Mouse (Mus musculus): Measurements from ENCODE around the gene Tmem270. TPM values are rescaled to one million over a fixed set of nuclear protein-coding genes. Genes with fewer than 3 reads are reported as not detected.
"Not testable (repeated sequence)": the region's sequence is repeated elsewhere in the genome, so short reads cannot be mapped to it uniquely, and the experiment has no call there.

Gene Tmem270
- polyA plus RNA-seq, 1 experiment from 2014 or later: not detected

GRCm38 (mm10) chr5:134941472-134942209, 35.1 kb upstream of the Tmem270 start:
- H3K27ac ChIP-seq (replicated peaks): 0 out of 2 replicates have a peak overlapping the region, but pooled peaks have one; percentile 12
- no peak overlapping the region for H3K4me3 ChIP-seq (replicated peaks)
- no peaks in the 10 kb centered on the region for H3K9me3 ChIP-seq (replicated peaks)
- no peak overlapping the region for H3K9ac ChIP-seq
- no peak overlapping the region for H3K4me2 ChIP-seq (replicated peaks)
- WGBS: 61% methylated on average over 14 of the region's 14 CpGs
- H3K36me3 ChIP-seq: 0 out of 2 replicates have a peak, but pooled peaks cover 4% of the 10 kb centered on the region
- no peak for ATAC-seq (ENCODE audit: insufficient number of reproducible peaks, low FRiP score, low TSS enrichment, low read depth)
- peaks cover 15% of the 10 kb centered on the region for H3K27me3 ChIP-seq
- H3K4me1 ChIP-seq: peaks cover 16% of the 10 kb centered on the region; the same call in 1 of the 2 replicates

- not testable (repeated sequence) for H3K9ac ChIP-seq; H3K9me3 ChIP-seq (replicated peaks); H3K4me2 ChIP-seq (replicated peaks); H3K27ac ChIP-seq (replicated peaks); H3K36me3 ChIP-seq; H3K27me3 ChIP-seq; ATAC-seq (ENCODE audit: insufficient number of reproducible peaks, low FRiP score, low TSS enrichment, low read depth); H3K4me3 ChIP-seq (replicated peaks)
- H3K4me1 ChIP-seq: 0 out of 2 replicates have a peak, but pooled peaks cover 12% of the 10 kb centered on the region
- WGBS: 85% methylated on average over 3 of the region's 7 CpGs
Measured at GRCm38 (mm10) chr5:134939554-134939953, 33.0 kb upstream of the Tmem270 start.

- no peak overlapping the region for H3K27ac ChIP-seq (replicated peaks)
- 0 out of 2 replicates have a peak, but pooled peaks cover 12% of the 10 kb centered on the region for H3K4me1 ChIP-seq
- H3K4me2 ChIP-seq (replicated peaks): no peak overlapping the region
- ATAC-seq (ENCODE audit: insufficient number of reproducible peaks, low FRiP score, low TSS enrichment, low read depth): no peak
- H3K36me3 ChIP-seq: 0 out of 2 replicates have a peak, but pooled peaks cover 4% of the 10 kb centered on the region
- no peak overlapping the region for H3K4me3 ChIP-seq (replicated peaks)
- WGBS: 54% methylated on average over 3 of the region's 3 CpGs
- no peaks in the 10 kb centered on the region for H3K27me3 ChIP-seq
- H3K9ac ChIP-seq: no peak overlapping the region
- H3K9me3 ChIP-seq (replicated peaks): no peaks in the 10 kb centered on the region
Measured at GRCm38 (mm10) chr5:134939069-134939468, 32.5 kb upstream of the Tmem270 start.

GRCm38 (mm10) chr5:134936626-134937185, 30.2 kb upstream of the Tmem270 start:
- no peaks in the 10 kb centered on the region for H3K9me3 ChIP-seq (replicated peaks)
- peaks cover 18% of the 10 kb centered on the region; the same call in 1 of the 2 replicates for H3K4me1 ChIP-seq
- 0 out of 2 replicates have a peak overlapping the region, but pooled peaks have one; percentile 11 for H3K27ac ChIP-seq (replicated peaks)
- WGBS: 80% methylated on average over 6 of the region's 6 CpGs
- H3K27me3 ChIP-seq: no peaks in the 10 kb centered on the region
- no peak overlapping the region for H3K4me2 ChIP-seq (replicated peaks)
- no peak for ATAC-seq (ENCODE audit: insufficient number of reproducible peaks, low FRiP score, low TSS enrichment, low read depth)
- no peak overlapping the region for H3K4me3 ChIP-seq (replicated peaks)
- H3K9ac ChIP-seq: no peak overlapping the region
- H3K36me3 ChIP-seq: 0 out of 2 replicates have a peak, but pooled peaks cover 4% of the 10 kb centered on the region

GRCm38 (mm10) chr5:134936051-134936450, 29.5 kb upstream of the Tmem270 start:
- no peak for ATAC-seq (ENCODE audit: insufficient number of reproducible peaks, low FRiP score, low TSS enrichment, low read depth)
- Histone ChIP-seq H3K27ac (replicated peaks) (no peak overlapping the region), H3K27me3 (no peaks in the 10 kb centered on the region)

GRCm38 (mm10) chr5:134934666-134935065, 28.1 kb upstream of the Tmem270 start:
- no peaks in the 10 kb centered on the region for H3K9me3 ChIP-seq (replicated peaks)
- H3K27me3 ChIP-seq: no peaks in the 10 kb centered on the region
- H3K9ac ChIP-seq: no peak overlapping the region
- H3K36me3 ChIP-seq: no peaks in the 10 kb centered on the region
- no peak overlapping the region for H3K27ac ChIP-seq (replicated peaks)
- no peak overlapping the region for H3K4me3 ChIP-seq (replicated peaks)
- H3K4me1 ChIP-seq: peaks cover 17% of the 10 kb centered on the region; the same call in 1 of the 2 replicates
- H3K4me2 ChIP-seq (replicated peaks): no peak overlapping the region
- WGBS: 83% methylated on average over 3 of the region's 3 CpGs
- no peak for ATAC-seq (ENCODE audit: insufficient number of reproducible peaks, low FRiP score, low TSS enrichment, low read depth)

More at GRCm38 (mm10) chr5:134936051-134936450, 29.5 kb upstream of the Tmem270 start:
- Histone ChIP-seq H3K9me3 (replicated peaks) (no peaks in the 10 kb centered on the region), H3K4me3 (replicated peaks) (no peak overlapping the region), H3K4me2 (replicated peaks) (no peak overlapping the region), H3K36me3 (0 out of 2 replicates have a peak, but pooled peaks cover 4% of the 10 kb centered on the region), H3K9ac (no peak overlapping the region), H3K4me1 (peaks cover 17% of the 10 kb centered on the region; the same call in 1 of the 2 replicates)
- WGBS: 93% methylated on average over 6 of the region's 6 CpGs

- not testable (repeated sequence) for H3K9me3 ChIP-seq (replicated peaks); H3K4me2 ChIP-seq (replicated peaks); H3K4me3 ChIP-seq (replicated peaks); H3K9ac ChIP-seq; H3K27me3 ChIP-seq; H3K36me3 ChIP-seq; H3K27ac ChIP-seq (replicated peaks); ATAC-seq (ENCODE audit: insufficient number of reproducible peaks, low FRiP score, low TSS enrichment, low read depth)
- 84% methylated on average over 5 of the region's 5 CpGs for WGBS
- H3K4me1 ChIP-seq: peaks cover 17% of the 10 kb centered on the region; the same call in 1 of the 2 replicates
Measured at GRCm38 (mm10) chr5:134933686-134934085, 27.2 kb upstream of the Tmem270 start.

GRCm38 (mm10) chr5:134933281-134933680, 26.7 kb upstream of the Tmem270 start:
- Histone ChIP-seq H3K9me3 (replicated peaks) (no peaks in the 10 kb centered on the region), H3K36me3 (no peaks in the 10 kb centered on the region), H3K4me1 (peaks cover 17% of the 10 kb centered on the region; the same call in 1 of the 2 replicates), H3K9ac (no peak overlapping the region), H3K4me3 (replicated peaks) (peak overlapping the region; percentile 71; the same call in 1 of the 2 replicates), H3K27ac (replicated peaks) (no peak overlapping the region), H3K4me2 (replicated peaks) (peak overlapping the region; percentile 94; the same call in 1 of the 2 replicates), H3K27me3 (no peaks in the 10 kb centered on the region)
- WGBS: 87% methylated on average over 8 of the region's 8 CpGs
- no peak for ATAC-seq (ENCODE audit: insufficient number of reproducible peaks, low FRiP score, low TSS enrichment, low read depth)

- WGBS: 45% methylated on average over 9 of the region's 9 CpGs
- Histone ChIP-seq H3K9ac (peak overlapping the region; percentile 77), H3K4me1 (peaks cover 17% of the 10 kb centered on the region; the same call in 1 of the 2 replicates), H3K4me2 (replicated peaks) (peak overlapping the region; percentile 94), H3K4me3 (replicated peaks) (peak overlapping the region; percentile 71), H3K36me3 (no peaks in the 10 kb centered on the region), H3K27me3 (no peaks in the 10 kb centered on the region), H3K9me3 (replicated peaks) (no peaks in the 10 kb centered on the region), H3K27ac (replicated peaks) (no peak overlapping the region)
- no peak for ATAC-seq (ENCODE audit: insufficient number of reproducible peaks, low FRiP score, low TSS enrichment, low read depth)
Measured at GRCm38 (mm10) chr5:134932903-134933276, 26.4 kb upstream of the Tmem270 start.

- peak; percentile 91 for ATAC-seq (ENCODE audit: insufficient number of reproducible peaks, low FRiP score, low TSS enrichment, low read depth)
- H3K9ac ChIP-seq: peak within 1 kb of the TSS; percentile 77
- peaks cover 17% of the 10 kb centered on the region; the same call in 1 of the 2 replicates for H3K4me1 ChIP-seq
- H3K9me3 ChIP-seq (replicated peaks): no peaks in the 10 kb centered on the region
- H3K27ac ChIP-seq (replicated peaks): peak within 1 kb of the TSS; percentile 75
- peak within 1 kb of the TSS; percentile 94 for H3K4me2 ChIP-seq (replicated peaks)
- WGBS: under 1% methylated on average over 41 of the region's 41 CpGs
- H3K4me3 ChIP-seq (replicated peaks): peak within 1 kb of the TSS; percentile 71
- H3K27me3 ChIP-seq: no peaks in the 10 kb centered on the region
- H3K36me3 ChIP-seq: no peaks in the 10 kb centered on the region
Measured at GRCm38 (mm10) chr5:134932179-134932902, 25.8 kb upstream of the Tmem270 start, which contains the start of gene Mettl27. Gene Mettl27, plus strand, starts transcription at chr5:134932368.

GRCm38 (mm10) chr5:134929988-134930387, 23.5 kb upstream of the Tmem270 start:
- H3K4me2 ChIP-seq (replicated peaks): no peak overlapping the region
- no peaks in the 10 kb centered on the region for H3K36me3 ChIP-seq
- H3K4me3 ChIP-seq (replicated peaks): no peak overlapping the region
- H3K9ac ChIP-seq: no peak overlapping the region
- no peak for ATAC-seq (ENCODE audit: insufficient number of reproducible peaks, low FRiP score, low TSS enrichment, low read depth)
- WGBS: 81% methylated on average over 2 of the region's 2 CpGs
- H3K27me3 ChIP-seq: no peaks in the 10 kb centered on the region
- peaks cover 10% of the 10 kb centered on the region; the same call in 1 of the 2 replicates for H3K4me1 ChIP-seq
- no peaks in the 10 kb centered on the region for H3K9me3 ChIP-seq (replicated peaks)
- no peak overlapping the region for H3K27ac ChIP-seq (replicated peaks)
